Mouse (Mus musculus): ENCODE measurements around the gene Asxl1.

Gene Asxl1

DNA sequence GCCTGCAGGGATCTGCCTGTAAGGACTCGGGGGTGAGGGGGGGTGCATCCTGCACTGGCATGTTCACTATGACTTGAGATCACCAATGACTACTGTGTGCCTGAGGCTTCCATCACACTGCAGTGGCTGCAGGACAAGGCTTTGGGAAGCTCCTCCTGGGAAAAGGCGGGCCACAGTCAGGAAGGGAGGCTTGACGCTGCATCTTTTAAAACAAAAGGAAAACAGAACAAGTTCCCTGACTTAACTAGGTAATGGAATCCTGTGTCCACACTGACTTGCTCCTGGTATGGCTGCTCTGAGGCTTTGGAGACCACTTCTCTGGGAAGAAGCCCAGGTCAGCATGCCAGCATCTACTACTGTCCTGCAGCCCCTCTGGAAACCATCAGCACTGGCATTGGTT, 63.3 kb downstream of the Asxl1 start:
- DNase-seq (ENCODE audit: extremely low read depth, insufficient read length, low spot score): no peak

DNA sequence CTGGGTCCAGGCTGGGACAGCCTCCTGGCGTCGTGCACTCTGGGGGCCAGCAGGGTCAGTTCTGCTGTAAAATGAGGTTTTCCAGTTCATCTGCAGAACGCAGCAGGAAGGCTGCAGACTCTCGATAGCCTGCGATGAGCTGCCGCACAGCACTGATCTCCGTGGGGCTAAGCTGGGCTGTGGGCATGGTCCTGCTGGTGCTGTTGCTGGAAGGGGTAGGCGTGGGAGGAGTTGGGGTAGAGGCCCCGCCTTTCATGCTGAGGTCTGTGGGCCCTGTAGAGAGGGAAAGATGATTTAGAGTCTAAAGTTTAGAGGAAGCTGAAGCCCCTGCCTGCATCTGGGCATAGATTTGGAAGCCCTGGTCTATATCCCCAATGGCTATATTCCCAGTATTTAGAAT, 65.9 kb downstream of the Asxl1 start:
- DNase-seq (ENCODE audit: extremely low read depth, insufficient read length, low spot score): no peak

DNA sequence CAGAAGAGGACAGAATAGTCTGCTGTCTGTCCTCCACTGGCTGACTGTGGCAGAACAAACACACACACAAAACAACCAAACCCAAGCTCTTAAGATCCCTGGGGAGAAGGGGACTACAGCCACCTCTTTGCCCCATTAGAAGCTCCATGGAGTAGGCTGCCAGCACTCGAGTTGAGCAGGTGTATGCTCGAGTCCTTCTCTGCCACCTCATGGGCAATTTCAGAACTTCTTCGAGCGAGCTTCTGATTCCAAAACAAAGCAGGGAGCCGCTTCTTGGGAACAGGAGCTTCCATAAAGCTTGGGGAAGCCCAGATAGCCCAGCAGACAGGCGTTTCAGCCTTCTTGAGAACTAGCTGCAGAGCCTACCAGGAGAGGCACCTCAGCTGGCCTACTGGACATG, 66.9 kb downstream of the Asxl1 start:
- DNase-seq (ENCODE audit: extremely low read depth, insufficient read length, low spot score): no peak

DNA sequence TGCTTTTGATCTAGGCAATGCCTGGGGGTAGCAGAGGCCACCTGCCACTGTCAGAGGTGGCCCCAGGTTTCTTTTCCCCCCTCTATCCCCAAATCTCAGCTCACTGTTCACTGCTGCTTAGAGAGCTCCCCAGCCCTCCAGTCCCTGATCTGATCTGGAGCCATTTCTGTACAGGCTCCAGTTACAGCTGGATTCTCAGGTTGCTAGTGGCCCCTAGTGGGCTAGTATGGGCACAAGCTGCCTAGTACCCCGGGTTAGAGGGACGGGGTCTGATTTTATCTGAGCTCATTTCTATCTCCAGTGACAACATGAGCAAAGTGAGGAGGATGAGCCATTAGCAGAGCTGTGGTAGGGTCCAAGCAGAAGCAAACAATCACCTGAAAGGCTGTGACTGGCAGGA, 69.0 kb downstream of the Asxl1 start:
- no peak for DNase-seq (ENCODE audit: extremely low read depth, insufficient read length, low spot score)

DNA sequence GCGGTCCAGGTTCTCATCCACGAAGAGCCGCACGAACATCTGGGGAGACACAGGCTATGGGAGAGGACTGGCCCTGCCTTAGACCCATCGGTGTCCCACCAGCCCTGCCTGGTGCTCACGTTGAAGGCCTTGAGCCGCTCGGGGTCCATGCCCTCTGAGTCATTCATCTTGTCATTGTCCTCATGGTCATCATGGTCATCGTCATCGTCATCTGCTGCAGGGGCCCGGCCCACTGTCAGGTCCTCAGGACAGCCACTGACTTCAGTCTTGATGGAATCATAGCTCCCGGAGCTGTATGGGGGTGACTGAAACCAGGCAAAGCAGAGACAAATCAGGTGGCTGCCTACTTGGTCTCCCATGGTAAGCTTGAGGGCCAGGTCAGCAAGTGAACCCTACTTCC, 72.2 kb downstream of the Asxl1 start:
- no peak for DNase-seq (ENCODE audit: extremely low read depth, insufficient read length, low spot score)

DNA sequence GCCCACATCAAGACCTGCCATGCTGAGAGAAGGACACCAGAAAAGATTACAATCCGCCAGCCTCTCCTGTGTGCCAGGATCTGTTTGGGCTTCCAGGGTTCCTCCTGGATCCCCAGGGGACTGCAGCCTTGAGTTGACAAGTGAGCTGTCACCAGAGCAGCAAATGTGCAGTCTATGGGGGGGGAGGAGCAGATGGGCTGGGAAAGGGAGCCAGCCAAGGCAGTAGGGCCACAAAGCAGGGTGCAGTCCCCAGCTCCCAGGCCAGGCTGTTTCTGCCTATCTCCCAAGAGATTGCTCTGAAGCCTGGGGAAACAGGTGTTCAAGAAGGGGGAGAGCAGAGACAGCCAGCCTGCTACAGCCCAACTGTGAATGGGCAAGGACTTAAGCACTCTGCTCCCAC, 72.8 kb downstream of the Asxl1 start:
- DNase-seq (ENCODE audit: extremely low read depth, insufficient read length, low spot score): no peak

DNA sequence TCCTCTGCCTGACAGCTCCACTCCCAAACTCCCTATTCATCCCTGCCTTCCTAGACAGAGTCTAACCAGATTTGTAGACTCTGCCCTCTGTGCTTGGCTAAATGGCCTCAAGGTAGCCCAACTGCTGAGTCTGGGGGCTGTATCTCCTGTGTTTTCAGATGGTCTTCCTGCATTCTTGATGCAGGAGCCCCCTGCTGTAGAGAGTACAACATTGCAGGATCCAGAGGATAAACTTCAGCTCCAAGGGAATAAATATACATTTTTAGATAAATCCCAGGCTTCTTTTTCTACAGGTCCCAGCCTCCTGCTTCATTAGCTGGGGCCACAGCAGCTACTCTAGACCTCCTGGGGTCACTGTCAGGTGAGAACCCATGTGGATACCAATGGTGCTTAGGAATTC, 75.6 kb downstream of the Asxl1 start:
- no peak for DNase-seq (ENCODE audit: extremely low read depth, insufficient read length, low spot score)

DNA sequence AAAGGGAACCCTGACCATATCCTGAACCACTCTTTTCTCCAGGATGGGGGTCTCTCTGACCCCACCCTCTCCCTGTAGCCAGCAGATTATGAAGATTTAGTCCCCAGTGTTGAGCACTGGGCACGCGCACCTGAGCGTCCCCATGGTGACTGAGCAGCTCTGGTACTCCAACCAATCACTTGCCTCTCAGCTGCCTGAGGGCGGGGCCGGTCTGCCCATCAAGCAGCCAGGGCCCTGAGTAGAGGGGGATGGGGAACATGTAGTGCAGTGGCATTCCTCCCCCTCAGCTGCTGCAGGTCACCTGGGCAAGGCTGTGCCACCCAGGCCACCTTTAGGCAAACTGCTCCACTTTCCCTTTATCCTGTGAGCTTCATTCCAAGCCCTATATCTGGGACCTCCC, 76.4 kb downstream of the Asxl1 start:
- no peak for DNase-seq (ENCODE audit: extremely low read depth, insufficient read length, low spot score)

DNA sequence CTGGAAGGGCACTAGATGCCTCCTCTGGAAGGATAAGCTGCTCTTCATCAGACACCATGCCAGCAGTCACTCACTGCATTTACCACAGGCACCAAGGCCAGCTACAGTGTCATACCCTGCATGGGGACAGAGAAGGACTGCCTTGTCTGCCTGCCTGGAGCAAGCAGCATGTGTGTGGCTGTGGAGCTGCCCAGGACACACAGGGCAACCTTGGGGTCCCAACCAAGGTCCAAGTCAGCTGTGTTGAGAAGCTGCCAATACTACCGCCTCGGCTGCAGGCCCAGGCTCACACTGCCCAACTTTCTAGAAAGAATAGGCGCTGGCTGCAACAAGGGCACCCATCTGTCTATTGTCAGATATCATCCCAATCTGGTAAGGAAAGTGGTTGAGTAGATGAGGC, 77.5 kb downstream of the Asxl1 start:
- no peak for DNase-seq (ENCODE audit: extremely low read depth, insufficient read length, low spot score)

DNA sequence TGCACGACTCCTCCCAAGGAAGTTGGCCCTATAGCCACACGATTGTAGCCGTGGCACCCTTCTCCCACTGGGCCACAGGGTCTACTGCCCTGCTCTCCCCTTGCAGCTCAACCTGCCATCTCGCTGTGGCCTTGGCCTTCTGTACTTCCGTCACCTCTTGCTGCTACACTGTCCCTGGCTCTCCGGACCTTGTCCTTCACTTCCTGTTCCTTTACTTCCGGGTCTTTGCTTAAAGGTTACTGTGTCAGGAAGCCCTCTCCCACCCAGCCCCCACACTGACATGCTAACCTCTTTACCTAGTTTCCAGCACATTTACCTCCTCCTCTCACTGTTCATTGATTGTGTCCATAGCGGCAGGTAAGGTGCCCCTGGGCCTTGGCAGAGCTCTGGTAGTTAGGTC, 78.9 kb downstream of the Asxl1 start:
- no peak for DNase-seq (ENCODE audit: extremely low read depth, insufficient read length, low spot score)

DNA sequence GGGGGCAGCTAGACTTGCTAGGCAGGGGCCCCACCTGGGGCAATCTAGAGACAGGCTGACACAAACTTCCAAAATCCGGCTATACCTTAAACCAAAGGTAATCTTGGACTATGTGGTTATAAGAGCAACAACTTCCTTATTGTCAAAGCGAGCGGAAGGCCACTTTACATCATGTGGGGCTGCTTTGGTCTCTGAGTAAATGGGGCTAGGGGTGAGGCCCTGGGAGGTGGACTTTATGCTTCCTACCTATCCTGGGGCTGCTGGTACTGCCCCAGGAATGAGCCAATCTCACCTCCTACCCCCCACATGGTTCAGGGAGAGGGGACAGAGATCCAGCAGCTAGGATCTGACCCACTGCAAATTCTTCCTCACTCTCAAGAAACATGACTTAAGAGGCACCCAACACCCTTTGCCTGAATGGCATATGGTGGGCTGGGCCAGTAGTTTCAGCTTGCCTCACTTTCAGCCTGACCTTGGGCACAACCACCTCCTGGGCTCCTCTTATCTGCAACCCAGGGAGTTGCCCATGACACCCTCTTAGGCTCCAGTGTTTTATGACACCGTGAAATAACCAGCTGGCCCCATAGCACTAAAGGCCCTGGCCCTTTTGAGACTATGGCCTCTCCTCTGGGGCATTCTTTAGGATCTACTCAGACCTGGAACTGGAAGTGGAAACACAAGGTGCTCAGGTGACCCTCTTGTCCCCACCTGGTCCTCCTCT, 79.7 kb downstream of the Asxl1 start:
- no peak for DNase-seq (ENCODE audit: extremely low read depth, insufficient read length, low spot score)

DNA sequence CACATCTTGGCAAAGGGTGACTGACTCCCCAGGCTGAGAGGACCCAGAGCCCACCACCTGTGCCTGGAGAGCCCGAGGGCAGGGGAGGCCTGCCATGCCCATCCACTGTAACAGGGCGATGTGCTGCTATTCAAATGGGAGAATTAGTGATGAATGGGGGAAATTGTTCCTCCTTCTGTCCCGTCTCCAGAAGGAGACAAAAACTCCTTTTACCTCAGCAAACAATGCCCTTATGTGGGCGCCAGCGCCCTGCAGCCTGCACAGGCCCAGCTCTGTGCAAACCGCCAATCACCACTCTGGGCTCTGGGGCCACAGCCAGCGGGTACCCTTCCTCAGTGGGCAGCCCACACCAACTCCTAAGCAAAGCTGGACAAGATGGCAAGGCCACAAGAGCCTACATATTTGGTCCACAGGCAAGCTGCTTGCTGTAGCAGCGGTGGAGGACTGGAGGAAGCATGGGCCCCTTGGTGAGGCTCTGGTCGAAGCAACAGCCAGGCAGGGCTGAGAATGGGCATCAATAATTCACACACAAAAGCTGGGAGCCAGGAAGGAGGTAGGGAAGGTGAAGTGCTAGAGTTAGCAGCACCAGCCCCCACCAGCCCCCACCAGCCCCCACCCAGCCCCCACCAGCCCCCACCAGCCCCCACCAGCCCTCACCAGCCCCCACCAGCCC, 80.5 kb downstream of the Asxl1 start:
- DNase-seq (ENCODE audit: extremely low read depth, insufficient read length, low spot score): no peak

DNA sequence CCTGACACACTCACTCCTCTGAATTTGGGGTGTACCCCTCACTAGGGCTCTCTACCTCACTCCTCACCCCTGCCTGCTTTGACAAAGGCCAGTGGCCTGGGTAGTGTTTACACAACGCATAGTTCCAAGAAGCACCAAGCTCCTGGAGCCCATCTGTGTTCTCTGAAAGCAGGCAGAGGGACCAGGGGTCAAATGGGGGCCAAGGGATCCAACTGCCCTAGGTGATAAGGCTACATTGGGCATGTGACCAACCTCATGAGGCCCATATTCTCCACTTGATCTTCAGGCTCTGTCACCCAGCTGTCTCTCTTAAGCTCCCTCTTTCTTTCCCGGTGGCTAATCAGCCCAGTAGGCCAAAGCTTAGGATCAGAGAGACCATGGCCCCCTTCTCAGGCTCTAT, 81.3 kb downstream of the Asxl1 start:
- no peak for DNase-seq (ENCODE audit: extremely low read depth, insufficient read length, low spot score)

DNA sequence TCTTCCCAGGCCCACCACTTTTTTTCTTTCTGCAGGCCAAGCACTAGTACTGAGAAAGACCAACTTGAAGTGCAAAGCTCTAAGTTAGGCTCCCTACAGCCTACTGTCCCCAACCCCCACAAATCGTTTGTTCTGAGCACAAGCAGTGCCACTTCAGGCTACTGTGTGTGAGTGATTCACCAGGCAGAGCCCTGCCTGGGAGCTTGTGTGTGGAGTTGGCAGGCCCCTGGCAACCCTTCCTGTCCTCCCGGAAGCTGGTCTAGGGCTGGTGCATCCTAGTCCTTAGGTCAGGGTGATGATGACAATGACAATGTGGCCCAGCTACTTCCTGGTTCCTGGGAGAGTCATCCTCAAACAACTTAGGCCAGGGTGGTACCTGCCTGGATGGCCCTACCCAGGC, 82.9 kb downstream of the Asxl1 start:
- peak; percentile 45 for DNase-seq (ENCODE audit: extremely low read depth, insufficient read length, low spot score)

DNA sequence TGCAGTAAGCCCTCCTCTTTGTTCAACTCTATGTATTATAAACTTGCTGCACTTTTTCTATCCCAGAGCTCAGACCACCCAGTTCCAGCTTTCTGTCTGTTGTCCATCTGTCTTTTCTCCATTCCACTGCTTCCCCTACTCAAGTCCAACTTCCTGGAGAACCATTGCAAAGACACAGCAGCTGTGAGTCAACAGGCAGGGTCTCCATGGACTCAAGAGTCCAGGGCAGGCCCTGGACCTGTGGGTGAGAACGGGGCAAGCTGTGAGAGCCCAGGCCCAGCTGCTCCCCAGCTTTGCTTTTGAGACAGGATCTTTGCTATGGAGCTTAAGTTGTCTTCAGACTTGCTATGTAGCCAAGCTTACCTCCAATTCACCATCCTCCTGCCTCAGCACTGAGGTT, 84.9 kb downstream of the Asxl1 start:
- no peak for DNase-seq (ENCODE audit: extremely low read depth, insufficient read length, low spot score)

DNA sequence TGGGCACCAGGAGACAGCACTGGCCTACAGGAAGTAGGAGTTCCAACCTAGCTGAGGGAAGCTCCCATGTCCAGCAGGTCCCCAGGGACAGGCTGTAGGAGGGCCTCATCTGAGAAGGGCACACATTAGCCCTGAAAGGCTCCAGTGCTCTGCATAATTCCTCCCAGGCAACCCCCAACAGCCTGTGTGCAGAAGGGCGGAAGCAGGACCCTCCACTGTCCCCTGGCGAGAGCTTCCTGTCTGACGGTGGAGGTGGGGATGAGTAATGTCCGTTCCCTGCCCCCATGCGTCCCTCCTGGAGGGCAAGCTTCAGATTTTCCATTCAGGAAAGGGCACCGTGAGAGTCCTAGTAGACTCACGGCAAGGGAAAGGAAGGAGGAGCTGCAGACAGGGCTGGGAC, 86.9 kb downstream of the Asxl1 start:
- DNase-seq (ENCODE audit: extremely low read depth, insufficient read length, low spot score): peak; percentile 48

DNA sequence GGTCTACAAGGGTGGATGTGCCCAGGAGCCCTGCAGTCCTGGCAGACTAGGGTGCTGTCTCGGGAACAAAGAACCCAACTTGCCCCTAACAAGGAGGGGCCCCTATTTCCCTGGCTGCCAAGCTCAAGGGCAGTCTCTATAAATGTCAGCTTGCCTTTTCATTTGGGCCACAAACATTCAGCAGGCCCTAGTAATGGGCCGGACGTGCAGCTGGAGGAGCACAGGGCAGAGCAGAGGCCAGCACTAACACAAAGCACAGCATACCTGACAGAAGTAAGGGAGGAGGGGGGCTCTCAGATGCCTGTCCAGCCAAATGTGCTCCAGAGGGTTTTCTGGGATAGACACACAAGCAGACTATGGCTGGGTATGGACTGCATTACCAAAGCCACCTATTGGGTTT, 88.2 kb downstream of the Asxl1 start:
- DNase-seq (ENCODE audit: extremely low read depth, insufficient read length, low spot score): no peak

DNA sequence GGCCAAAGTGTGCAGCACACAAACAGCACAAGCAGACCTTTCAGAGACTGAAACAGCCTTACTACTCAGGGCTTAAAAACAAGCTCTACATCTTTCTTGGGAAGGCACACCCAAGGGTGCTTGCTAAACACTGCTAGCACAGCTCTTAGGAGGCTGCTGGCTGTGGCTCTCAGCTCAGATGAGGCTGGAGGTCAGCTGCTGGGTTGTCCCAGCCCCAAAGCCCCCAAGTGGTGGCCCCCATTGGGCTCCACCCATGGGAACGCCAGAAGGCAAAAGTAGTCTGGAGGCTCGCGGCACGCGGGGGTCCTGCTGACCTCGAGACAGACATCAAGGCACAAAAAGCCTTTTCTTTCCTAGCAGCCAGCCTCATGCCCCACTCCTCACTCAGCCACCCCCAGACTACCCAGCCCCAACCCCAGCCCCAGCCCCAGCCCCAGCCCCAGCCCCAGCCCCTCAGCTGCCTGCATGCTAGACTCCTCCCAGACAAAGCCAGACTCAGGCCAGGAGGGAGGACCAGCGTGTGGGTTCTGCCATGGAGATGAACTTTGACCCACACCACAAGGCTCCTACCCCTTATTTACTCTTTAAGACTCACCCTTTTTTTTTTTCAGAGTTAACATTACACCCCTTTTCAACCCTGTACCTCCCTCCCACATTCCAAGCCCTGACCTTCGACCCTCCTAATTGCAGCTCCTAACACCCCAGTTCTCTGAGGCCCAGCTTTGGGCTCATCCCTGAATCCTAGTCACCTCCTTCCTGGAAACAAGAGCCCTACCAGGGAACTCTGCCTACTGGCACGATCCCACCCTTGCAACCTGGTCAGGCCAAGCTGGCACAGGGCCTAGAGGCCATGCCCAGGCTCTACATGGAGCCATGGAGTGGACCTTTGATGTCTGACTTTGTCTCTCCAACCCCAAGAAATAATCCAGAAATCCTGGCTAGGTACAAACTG, 89.5 kb downstream of the Asxl1 start:
- no peak for DNase-seq (ENCODE audit: extremely low read depth, insufficient read length, low spot score)

DNA sequence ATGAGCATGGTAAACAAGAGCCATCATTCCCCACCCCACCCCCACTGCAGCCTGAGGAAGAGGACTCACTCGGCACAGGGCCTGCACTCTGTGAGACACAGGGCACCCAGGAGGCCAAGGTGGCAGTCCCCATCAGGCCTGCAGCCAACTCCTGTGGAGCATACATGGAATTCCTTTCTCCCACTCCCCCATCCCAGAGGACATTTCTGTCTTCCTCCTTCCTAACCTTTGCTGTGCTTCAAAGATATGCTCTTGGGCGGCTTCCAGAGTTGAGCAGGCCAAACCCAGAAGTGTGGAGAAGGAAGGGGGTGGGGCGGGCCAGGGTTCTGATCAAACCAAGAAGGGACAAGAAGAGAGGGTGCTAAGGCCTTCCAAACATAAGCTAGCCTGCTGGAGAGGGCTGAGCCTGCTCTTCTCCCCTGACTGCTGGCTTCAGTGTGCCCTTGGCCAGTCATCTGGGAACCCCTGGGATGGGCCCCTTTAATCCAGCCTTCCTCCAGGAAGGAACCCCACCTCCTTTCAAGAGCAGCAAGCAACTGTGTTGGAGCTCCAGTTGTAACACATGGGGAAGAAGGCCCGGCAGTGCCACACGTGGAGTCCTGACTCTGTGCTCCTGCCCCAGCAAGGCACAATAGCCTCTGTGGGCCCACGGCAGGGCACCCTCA, 91.1 kb downstream of the Asxl1 start:
- peak; percentile 60 for DNase-seq (ENCODE audit: extremely low read depth, insufficient read length, low spot score)

DNA sequence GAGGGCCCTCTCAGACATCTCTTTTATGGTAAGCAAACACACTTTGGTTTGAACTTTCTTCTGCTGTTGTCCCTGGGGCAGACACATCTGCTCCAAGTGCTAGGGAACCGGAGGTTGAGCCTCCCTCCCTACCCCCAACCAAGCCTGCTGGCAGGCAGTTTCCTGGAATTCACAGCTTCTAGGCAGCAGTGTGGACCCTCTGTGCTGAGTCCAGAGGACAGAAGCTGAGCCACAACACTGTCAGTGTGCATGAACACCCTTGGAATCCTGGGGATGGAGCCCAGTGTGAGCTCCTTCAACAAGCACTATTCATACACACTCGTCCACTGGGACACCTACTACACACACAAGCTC, 91.7 kb downstream of the Asxl1 start:
- DNase-seq (ENCODE audit: extremely low read depth, insufficient read length, low spot score): no peak

DNA sequence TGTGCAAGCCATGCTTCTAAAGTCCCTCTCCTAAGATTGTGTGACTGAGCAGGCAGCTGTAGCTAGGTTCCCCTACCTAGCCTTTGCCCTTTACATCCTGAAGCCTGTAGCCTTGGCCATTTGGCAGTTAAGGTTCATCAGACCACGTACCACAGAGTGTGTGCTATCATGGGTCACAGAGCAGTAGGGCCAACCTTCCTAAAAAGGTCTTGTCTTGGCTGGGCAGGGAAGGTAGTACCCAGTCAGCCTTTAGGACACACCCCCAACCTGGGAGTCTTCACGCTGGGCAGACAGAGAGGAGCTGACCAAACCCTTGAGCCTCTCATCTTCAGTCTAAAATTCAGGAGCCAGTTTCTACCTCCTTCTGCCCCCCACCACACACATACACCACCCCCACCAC, 95.1 kb downstream of the Asxl1 start:
- DNase-seq (ENCODE audit: extremely low read depth, insufficient read length, low spot score): no peak
